Mouse (Mus musculus): ENCODE measurements around the gene Nkg7.

DNA sequence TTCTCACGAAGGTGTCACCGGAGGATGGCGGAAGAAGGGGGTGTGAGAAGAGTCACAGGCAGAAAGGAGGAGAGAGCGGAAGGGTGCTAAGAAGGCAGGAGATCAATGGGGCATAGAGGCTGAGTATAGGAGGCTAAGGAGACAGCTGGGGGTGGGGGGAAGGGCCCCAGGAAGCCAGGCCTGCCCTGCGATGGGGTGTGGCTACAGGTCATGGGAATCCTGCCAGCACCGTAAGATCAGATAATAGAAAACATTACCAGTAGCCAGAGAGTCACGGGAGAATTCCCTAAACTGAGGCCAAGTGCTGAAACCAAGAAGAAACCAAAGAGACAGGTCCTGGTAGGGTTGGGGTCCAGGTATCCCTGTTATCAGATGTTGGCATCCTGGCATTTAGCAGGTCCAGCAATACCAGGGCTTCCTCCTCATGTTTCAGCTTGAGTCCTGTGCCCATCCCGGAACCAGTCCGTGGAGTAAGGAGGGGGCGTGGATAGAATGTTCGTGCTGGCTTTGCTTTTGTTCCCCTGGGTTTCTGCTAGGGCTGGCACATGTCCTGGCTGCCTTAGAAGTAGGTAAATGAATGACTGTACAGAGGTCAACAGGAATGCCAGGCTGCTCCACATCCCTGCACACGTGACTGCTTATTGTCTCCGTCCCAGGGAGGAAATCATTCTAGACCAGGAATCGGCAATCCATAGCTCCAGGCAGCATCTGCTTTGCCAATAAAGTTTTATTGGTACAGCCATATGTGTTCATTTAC is 16.9 kb downstream of the Nkg7 start:
- TF ChIP-seq CTCF (IDR thresholded peaks at IDR 0.05; ENCODE audit: low read depth): no peak
- no peak for TF ChIP-seq EP300 (optimal IDR thresholded peaks at IDR 0.05)
